Mouse (Mus musculus) neural tube, embryonic 15.5 days (tissue): ENCODE data around the gene Dync1li2. TPM values are rescaled to one million over a fixed set of nuclear protein-coding genes. Genes with fewer than 3 reads are reported as not detected.

Experiments
- ATAC-seq: fragments of 200-750 bp; cut with Nextera tagmentation; 2 replicates; pipeline ENCODE4 v1.8.0; 2017; ENCODE audit warnings: mild to moderate bottlenecking, moderate TSS enrichment, moderate library complexity; ENCODE audit not compliant: low FRiP score
- H3K27ac ChIP-seq: fragments of 300-500 bp; sonication (generic); replicated peaks from 2 replicates; pipeline ENCODE4 v1.5.1; 2015; ENCODE audit warnings: mild to moderate bottlenecking, inconsistent platforms
- H3K27me3 ChIP-seq: fragments of 300-500 bp; sonication (generic); replicated peaks from 2 replicates; pipeline ENCODE4 v1.6.1; 2015; ENCODE audit warnings: inconsistent platforms
- H3K36me3 ChIP-seq: fragments of 300-500 bp; sonication (generic); 2 replicates; pipeline ENCODE4 v1.6.1; 2015; ENCODE audit warnings: inconsistent platforms
- H3K4me1 ChIP-seq: fragments of 300-500 bp; sonication (generic); 2 replicates; pipeline ENCODE4 v1.6.1; 2015; ENCODE audit warnings: inconsistent platforms
- H3K4me2 ChIP-seq: fragments of 300-500 bp; sonication (generic); 2 replicates; pipeline ENCODE4 v1.6.1; 2015; ENCODE audit warnings: inconsistent platforms, mild to moderate bottlenecking, moderate library complexity
- H3K4me3 ChIP-seq: fragments of 300-500 bp; sonication (generic); replicated peaks from 2 replicates; pipeline ENCODE4 v1.5.1; 2015; ENCODE audit warnings: mild to moderate bottlenecking, inconsistent platforms
- H3K9ac ChIP-seq: fragments of 300-500 bp; sonication (generic); replicated peaks from 2 replicates; pipeline ENCODE4 v1.6.1; 2015; ENCODE audit warnings: mild to moderate bottlenecking, inconsistent platforms
- H3K9me3 ChIP-seq: fragments of 300-500 bp; sonication (generic); replicated peaks from 2 replicates; pipeline ENCODE4 v1.6.1; 2016; ENCODE audit warnings: inconsistent platforms
- WGBS: fragments of 180-500 bp; shearing (Covaris S2); methylation state at CpG from one replicate; pipeline ENCODE4 v1.1.7; 2015; ENCODE audit warnings: mixed read lengths; 5-methylcytosine and 5-hydroxymethylcytosine counted together
- polyA plus RNA-seq: library from polyadenylated mRNA; unstranded; fragments of >200 nt; fragmentation: Nextera tagmentation; extraction: Ambion mirVana; gene quantifications from 2 replicates; pipeline ENCODE4 v1.2.1, GENCODE M21; 2015

Gene Dync1li2
- polyA plus RNA-seq, 1 experiment from 2014 or later: 98.1 TPM

- WGBS: under 1% methylated on average over 82 of the region's 82 CpGs
- Histone ChIP-seq H3K27ac (peak overlapping the region; percentile 87), H3K9ac (peak overlapping the region; percentile 86), H3K27me3 (no peaks in the 10 kb centered on the region), H3K9me3 (0 out of 2 replicates have a peak, but pooled peaks cover 5% of the 10 kb centered on the region), H3K4me3 (peak overlapping the region; percentile 87), H3K4me1 (peaks cover 24% of the 10 kb centered on the region), H3K36me3 (no peaks in the 10 kb centered on the region), H3K4me2 (peak overlapping the region; percentile 87)
- ATAC-seq: peak; percentile 78
These were observed 47.8 kb downstream of the Dync1li2 start for GRCm38 (mm10) chr8:104394801-104395702.

GRCm38 (mm10) chr8:104393767-104394166 is 49.1 kb downstream of the Dync1li2 start:
- no peak overlapping the region for H3K27ac ChIP-seq
- H3K36me3 ChIP-seq: no peaks in the 10 kb centered on the region
- no peaks in the 10 kb centered on the region for H3K27me3 ChIP-seq
- ATAC-seq: no peak
- peak overlapping the region; percentile 86; the same call in 1 of the 2 replicates for H3K9ac ChIP-seq
- H3K4me3 ChIP-seq: peak overlapping the region; percentile 87
- peaks cover 24% of the 10 kb centered on the region for H3K4me1 ChIP-seq
- WGBS: 85% methylated on average over 6 of the region's 6 CpGs
- H3K9me3 ChIP-seq: 0 out of 2 replicates have a peak, but pooled peaks cover 5% of the 10 kb centered on the region
- H3K4me2 ChIP-seq: peak overlapping the region; percentile 87

GRCm38 (mm10) chr8:104393139-104393538 is 49.7 kb downstream of the Dync1li2 start:
- 98% methylated on average over 7 of the region's 7 CpGs for WGBS
- Histone ChIP-seq H3K4me1 (peaks cover 24% of the 10 kb centered on the region), H3K9me3 (0 out of 2 replicates have a peak, but pooled peaks cover 4% of the 10 kb centered on the region), H3K4me3 (no peak overlapping the region), H3K9ac (no peak overlapping the region), H3K36me3 (no peaks in the 10 kb centered on the region), H3K27me3 (no peaks in the 10 kb centered on the region), H3K4me2 (peak overlapping the region; percentile 87; the same call in 1 of the 2 replicates), H3K27ac (no peak overlapping the region)
- ATAC-seq: no peak

DNA sequence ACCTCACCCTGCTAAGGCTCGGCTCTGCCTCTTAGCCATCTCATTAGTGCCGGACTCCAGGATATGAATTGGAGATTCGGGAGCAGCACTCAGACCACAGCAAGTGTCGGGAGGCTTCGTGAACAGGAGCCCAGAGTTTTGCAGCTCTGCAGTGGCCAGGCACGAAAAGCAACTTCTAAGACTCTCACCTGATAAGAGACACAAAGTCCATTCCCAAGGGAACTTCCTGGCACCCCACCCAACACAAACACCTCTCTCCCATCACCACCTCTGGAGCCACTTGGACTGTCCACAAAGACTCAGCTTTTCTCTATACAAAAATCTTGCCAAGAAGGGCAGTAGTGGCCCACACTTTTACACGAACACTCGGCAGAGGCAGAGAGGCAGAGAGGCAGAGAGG is 52.6 kb downstream of the Dync1li2 start:
- Histone ChIP-seq H3K9ac (no peak overlapping the region), H3K36me3 (no peaks in the 10 kb centered on the region), H3K27ac (no peak overlapping the region), H3K9me3 (no peaks in the 10 kb centered on the region), H3K4me1 (peaks cover 42% of the 10 kb centered on the region), H3K27me3 (no peaks in the 10 kb centered on the region), H3K4me3 (no peak overlapping the region), H3K4me2 (no peak overlapping the region)
- ATAC-seq: no peak
- 85% methylated on average over 8 of the region's 8 CpGs for WGBS

DNA sequence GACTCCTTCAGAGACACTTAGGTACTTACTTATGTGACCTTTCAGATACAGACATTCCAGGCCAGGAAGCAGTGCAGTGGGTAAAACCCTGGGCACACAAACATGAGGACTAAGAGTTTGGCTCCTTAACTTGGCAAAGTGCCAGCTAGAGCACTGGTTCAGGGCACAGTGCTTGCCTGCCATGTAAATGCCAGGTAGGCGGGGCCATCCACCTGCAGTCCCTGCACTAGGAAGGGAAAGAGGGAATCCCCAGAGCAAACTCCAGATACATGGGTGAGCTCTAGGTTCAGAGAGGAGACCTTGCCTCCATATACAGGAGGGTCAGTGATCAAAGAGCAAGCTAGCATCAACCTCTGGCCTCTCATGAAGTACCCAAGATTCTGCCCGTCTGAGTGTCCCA is 54.9 kb downstream of the Dync1li2 start:
- Histone ChIP-seq H3K4me3 (no peak overlapping the region), H3K4me1 (peaks cover 30% of the 10 kb centered on the region), H3K9ac (no peak overlapping the region), H3K27me3 (no peaks in the 10 kb centered on the region), H3K36me3 (no peaks in the 10 kb centered on the region), H3K4me2 (no peak overlapping the region), H3K27ac (no peak overlapping the region), H3K9me3 (no peaks in the 10 kb centered on the region)
- WGBS: 82% methylated on average over 2 of the region's 2 CpGs
- ATAC-seq: no peak

DNA sequence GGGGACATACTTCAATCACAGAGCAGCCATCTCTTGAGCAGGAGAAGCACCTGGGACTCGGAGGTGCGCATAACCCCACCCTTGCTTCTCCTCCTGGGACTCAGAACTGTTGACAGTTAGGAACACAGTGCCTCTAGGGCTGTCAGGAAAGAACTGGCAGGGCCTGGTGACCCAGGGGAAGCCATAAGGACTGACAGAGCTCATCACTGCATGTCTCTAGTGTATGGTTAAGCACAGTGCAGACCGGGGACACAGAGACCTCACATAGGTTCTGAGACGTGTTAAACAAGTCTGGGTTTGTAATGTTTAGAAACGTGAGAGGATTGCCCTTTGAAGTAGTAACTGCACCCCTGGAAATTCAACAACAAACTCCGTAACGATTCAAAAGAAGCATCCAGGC is 55.3 kb downstream of the Dync1li2 start:
- no peak overlapping the region for H3K9ac ChIP-seq
- peaks cover 35% of the 10 kb centered on the region for H3K4me1 ChIP-seq
- H3K9me3 ChIP-seq: no peaks in the 10 kb centered on the region
- ATAC-seq: no peak
- no peaks in the 10 kb centered on the region for H3K27me3 ChIP-seq
- H3K4me2 ChIP-seq: no peak overlapping the region
- H3K4me3 ChIP-seq: no peak overlapping the region
- H3K27ac ChIP-seq: no peak overlapping the region
- 63% methylated on average over 7 of the region's 7 CpGs for WGBS
- no peaks in the 10 kb centered on the region for H3K36me3 ChIP-seq

DNA sequence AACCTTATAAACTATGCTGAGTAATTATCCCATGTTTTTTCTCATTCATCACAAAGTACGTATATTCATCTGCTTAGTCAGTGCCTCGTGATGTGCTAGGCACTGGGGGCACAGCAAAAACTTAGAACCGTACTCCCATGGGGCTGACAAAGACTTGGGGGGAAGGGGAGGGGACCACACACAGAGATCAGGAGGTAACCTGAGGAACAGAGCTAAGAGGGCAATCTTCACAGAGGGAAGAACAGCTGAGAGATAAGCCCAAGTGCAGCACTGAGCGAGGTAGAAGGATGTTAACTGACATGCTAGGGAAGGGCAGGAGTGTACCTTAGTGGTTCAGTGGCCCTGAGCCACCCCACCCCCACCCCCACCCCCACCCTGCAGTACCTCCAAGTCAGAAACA is 56.2 kb downstream of the Dync1li2 start:
- no peak overlapping the region for H3K4me3 ChIP-seq
- H3K9ac ChIP-seq: no peak overlapping the region
- no peaks in the 10 kb centered on the region for H3K36me3 ChIP-seq
- no peak overlapping the region for H3K4me2 ChIP-seq
- H3K27me3 ChIP-seq: no peaks in the 10 kb centered on the region
- no peak overlapping the region for H3K27ac ChIP-seq
- H3K9me3 ChIP-seq: no peaks in the 10 kb centered on the region
- H3K4me1 ChIP-seq: peaks cover 41% of the 10 kb centered on the region
- 22% methylated on average over 4 of the region's 4 CpGs for WGBS
- no peak for ATAC-seq

GRCm38 (mm10) chr8:104383977-104384376 is 58.9 kb downstream of the Dync1li2 start:
- Histone ChIP-seq H3K36me3 (no peaks in the 10 kb centered on the region), H3K9me3 (no peaks in the 10 kb centered on the region), H3K4me2 (no peak overlapping the region), H3K9ac (no peak overlapping the region), H3K27ac (no peak overlapping the region), H3K27me3 (no peaks in the 10 kb centered on the region), H3K4me1 (peaks cover 49% of the 10 kb centered on the region), H3K4me3 (no peak overlapping the region)
- 67% methylated on average over 3 of the region's 3 CpGs for WGBS
- no peak for ATAC-seq

GRCm38 (mm10) chr8:104383296-104383695 is 59.6 kb downstream of the Dync1li2 start:
- ATAC-seq: no peak
- 79% methylated on average over 2 of the region's 2 CpGs for WGBS
- no peaks in the 10 kb centered on the region for H3K9me3 ChIP-seq
- H3K9ac ChIP-seq: no peak overlapping the region
- no peak overlapping the region for H3K27ac ChIP-seq
- H3K36me3 ChIP-seq: no peaks in the 10 kb centered on the region
- no peaks in the 10 kb centered on the region for H3K27me3 ChIP-seq
- no peak overlapping the region for H3K4me3 ChIP-seq
- H3K4me1 ChIP-seq: peaks cover 49% of the 10 kb centered on the region
- no peak overlapping the region for H3K4me2 ChIP-seq

DNA sequence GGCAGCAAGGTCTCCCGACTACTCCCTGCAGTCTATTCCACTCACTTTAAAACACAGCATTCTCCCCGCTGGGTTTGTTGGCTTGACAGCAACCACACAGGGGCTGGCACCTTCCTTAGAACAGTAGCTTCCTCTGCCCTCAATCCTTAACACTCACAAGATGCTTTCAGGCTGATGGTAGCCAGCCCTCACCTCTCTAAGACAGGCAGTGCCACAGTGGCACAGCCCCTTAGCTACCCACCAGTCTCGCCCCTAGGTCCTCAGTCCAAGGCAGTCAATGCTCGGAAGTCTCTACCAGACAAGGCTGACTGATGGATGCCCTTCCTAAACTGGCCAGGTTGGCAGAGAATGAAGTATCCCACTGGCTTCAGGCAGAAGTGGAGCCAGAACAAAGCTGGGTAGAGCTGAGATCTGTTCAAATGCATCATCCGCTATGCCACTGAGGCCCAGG is 61.9 kb downstream of the Dync1li2 start:
- ATAC-seq: no peak
- no peak overlapping the region for H3K27ac ChIP-seq
- H3K4me2 ChIP-seq: no peak overlapping the region
- H3K4me1 ChIP-seq: peaks cover 34% of the 10 kb centered on the region
- H3K9ac ChIP-seq: no peak overlapping the region
- 74% methylated on average over 5 of the region's 5 CpGs for WGBS
- no peaks in the 10 kb centered on the region for H3K9me3 ChIP-seq
- no peaks in the 10 kb centered on the region for H3K27me3 ChIP-seq
- H3K4me3 ChIP-seq: no peak overlapping the region
- H3K36me3 ChIP-seq: no peaks in the 10 kb centered on the region

- 95% methylated on average over 7 of the region's 7 CpGs for WGBS
- ATAC-seq: no peak
- Histone ChIP-seq H3K4me2 (no peak overlapping the region), H3K36me3 (no peaks in the 10 kb centered on the region), H3K4me1 (peaks cover 38% of the 10 kb centered on the region), H3K9ac (no peak overlapping the region), H3K4me3 (no peak overlapping the region), H3K27ac (no peak overlapping the region), H3K9me3 (no peaks in the 10 kb centered on the region), H3K27me3 (no peaks in the 10 kb centered on the region)
These were observed 62.6 kb downstream of the Dync1li2 start for GRCm38 (mm10) chr8:104380269-104380668.

DNA sequence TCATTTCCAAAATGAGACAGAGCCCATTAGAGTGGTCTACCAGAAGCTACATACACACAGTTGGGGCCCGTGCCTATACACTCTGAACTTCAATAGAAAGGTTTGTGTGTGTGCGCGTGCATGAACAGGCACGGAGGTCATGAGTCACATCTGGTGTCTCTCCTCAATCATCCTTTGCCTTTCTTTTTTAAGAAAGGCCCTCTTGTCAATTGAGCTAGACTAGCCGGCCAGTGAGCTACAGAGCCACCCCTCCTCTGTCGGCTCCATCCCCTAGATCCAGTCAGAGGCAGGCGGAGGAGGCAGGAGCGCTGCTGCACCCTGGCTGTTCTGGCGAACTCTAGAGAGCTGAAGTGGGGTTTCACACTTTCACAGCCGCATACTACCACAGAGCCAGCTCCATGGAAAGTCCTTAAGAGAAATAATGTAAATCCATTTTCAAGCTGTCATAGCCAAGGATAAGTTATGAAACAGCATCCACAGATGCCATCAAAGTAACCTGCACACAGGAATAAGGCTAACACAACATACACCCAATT is 63.5 kb downstream of the Dync1li2 start:
- WGBS: 38% methylated on average over 10 of the region's 10 CpGs
- Histone ChIP-seq H3K9me3 (no peaks in the 10 kb centered on the region), H3K4me2 (no peak overlapping the region), H3K4me1 (peaks cover 45% of the 10 kb centered on the region), H3K36me3 (no peaks in the 10 kb centered on the region), H3K4me3 (no peak overlapping the region), H3K27me3 (no peaks in the 10 kb centered on the region), H3K27ac (no peak overlapping the region), H3K9ac (no peak overlapping the region)
- no peak for ATAC-seq
